Mouse (Mus musculus) C2C12 (cell line): Measurements from ENCODE around the gene Faim2. TPM values are rescaled to one million over a fixed set of nuclear protein-coding genes. Genes with fewer than 3 reads are reported as not detected.

Source experiments
- H3K27me3 ChIP-seq: one replicate; pipeline ENCODE4 v1.6.1; 2011; ENCODE audit not compliant: control insufficient read depth, insufficient read depth, insufficient read length
- H3K36me3 ChIP-seq: one replicate; pipeline ENCODE4 v1.6.1; 2011; ENCODE audit not compliant: control insufficient read depth, insufficient read depth
- H3K4me3 ChIP-seq: one replicate; pipeline ENCODE4 v1.5.1; 2011; ENCODE audit warnings: mild to moderate bottlenecking, control low read depth; ENCODE audit not compliant: poor library complexity, insufficient read depth, severe bottlenecking
- H3K79me2 ChIP-seq: one replicate; pipeline ENCODE4 v1.6.1; 2011; ENCODE audit not compliant: control insufficient read depth, insufficient read depth
- H3K79me3 ChIP-seq: one replicate; pipeline ENCODE4 v1.6.1; 2011; ENCODE audit warnings: low read depth, control low read depth
- H3ac ChIP-seq: one replicate; pipeline ENCODE3; 2011; ENCODE audit warnings: low read depth; ENCODE audit not compliant: control insufficient read depth, insufficient read length
- CEBPB ChIP-seq: IDR thresholded peaks from one replicate; pipeline ENCODE4 v1.6.1; 2011; ENCODE audit warnings: low read depth, mild to moderate bottlenecking, control low read depth, moderate library complexity
- CTCF ChIP-seq: IDR thresholded peaks from one replicate; pipeline ENCODE4 v1.5.1; 2011; ENCODE audit not compliant: control insufficient read depth, insufficient read depth, insufficient read length
- FOSL1 ChIP-seq: IDR thresholded peaks from one replicate; pipeline ENCODE4 v1.8.0; 2011; ENCODE audit warnings: mild to moderate bottlenecking, low read length; ENCODE audit not compliant: poor library complexity, insufficient read depth, severe bottlenecking
- MAX ChIP-seq: IDR thresholded peaks from one replicate; pipeline ENCODE4 v1.6.1; 2011; ENCODE audit warnings: mild to moderate bottlenecking, control low read depth
- MYOD1 ChIP-seq: IDR thresholded peaks from one replicate; pipeline ENCODE4 v1.6.1; 2011; ENCODE audit warnings: low read depth; ENCODE audit not compliant: control insufficient read depth, insufficient read length
- MYOG ChIP-seq: IDR thresholded peaks from one replicate; pipeline ENCODE4 v1.6.1; 2011; ENCODE audit not compliant: control insufficient read depth, insufficient read length; ENCODE audit errors: extremely low read depth
- USF1 ChIP-seq: IDR thresholded peaks from one replicate; pipeline ENCODE4 v1.6.1; 2011; ENCODE audit warnings: low read depth, mild to moderate bottlenecking, control low read depth, moderate library complexity
- polyA plus RNA-seq: library from polyadenylated mRNA; unstranded; fragments of >200 nt; fragmentation: generic; extraction: Trizol; gene quantifications from one replicate; pipeline ENCODE4 v1.2.1, GENCODE M21; 2012; ENCODE audit warnings: missing spikeins

Gene Faim2
- polyA plus RNA-seq, 1 experiment: 0.68 TPM

DNA sequence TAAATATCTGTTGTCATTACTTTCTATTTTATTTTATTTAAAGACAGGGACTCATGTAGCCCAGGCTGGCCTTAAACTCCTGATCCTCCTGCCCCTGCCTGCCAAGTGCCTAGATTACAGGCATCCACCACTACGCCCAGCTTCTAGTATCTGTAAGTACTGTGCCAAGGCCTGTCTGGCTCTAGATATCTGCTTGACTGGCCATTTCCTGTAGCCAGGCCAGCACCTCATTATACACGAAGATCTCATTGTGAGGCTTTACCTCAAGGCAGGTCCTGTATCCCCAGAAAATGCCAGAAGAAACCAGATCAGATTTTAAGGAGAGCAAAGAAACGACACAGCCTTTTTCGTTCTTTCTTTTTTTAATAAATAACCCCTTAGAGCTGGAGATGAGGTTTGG, 58.2 kb downstream of the Faim2 start:
- Histone ChIP-seq H3K4me3 (no peak overlapping the region), H3ac (no peak overlapping the region), H3K27me3 (no peaks in the 10 kb centered on the region), H3K36me3 (peaks cover 36% of the 10 kb centered on the region), H3K79me3 (no peaks in the 10 kb centered on the region), H3K79me2 (peaks cover 24% of the 10 kb centered on the region)
- TF ChIP-seq FOSL1 (no peak), CTCF (no peak), MAX (no peak), MYOG (no peak), CEBPB (no peak), MYOD1 (no peak)

DNA sequence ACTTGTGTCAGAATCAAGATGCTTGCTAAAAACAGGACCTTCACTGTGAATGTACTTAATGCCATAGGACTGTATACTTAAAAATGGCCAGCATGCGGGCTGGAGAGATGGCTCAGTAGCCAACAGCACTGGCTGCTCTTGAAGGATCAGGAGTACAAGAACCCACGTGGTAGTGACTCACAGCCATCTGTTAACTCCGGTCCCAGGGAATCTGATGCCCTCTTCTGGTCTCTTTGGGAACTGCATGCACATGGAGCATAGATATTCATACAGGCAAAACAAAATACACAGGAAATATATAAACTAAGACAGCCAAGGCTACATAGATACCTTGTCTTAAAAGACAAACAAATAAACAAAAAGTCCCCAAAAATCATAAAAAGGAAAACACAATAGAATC, 58.9 kb downstream of the Faim2 start:
- Histone ChIP-seq H3K4me3 (no peak overlapping the region), H3K36me3 (peaks cover 36% of the 10 kb centered on the region), H3K79me3 (no peaks in the 10 kb centered on the region), H3K79me2 (peaks cover 22% of the 10 kb centered on the region), H3K27me3 (no peaks in the 10 kb centered on the region), H3ac (no peak overlapping the region)
- TF ChIP-seq USF1: peak; percentile 90
- TF ChIP-seq MAX: peak; percentile 99
- no peak for TF ChIP-seq CEBPB
- TF ChIP-seq CTCF: peak; percentile 53
- peak; percentile 63 for TF ChIP-seq MYOD1
- peak; percentile 93 for TF ChIP-seq FOSL1
- no peak for TF ChIP-seq MYOG

DNA sequence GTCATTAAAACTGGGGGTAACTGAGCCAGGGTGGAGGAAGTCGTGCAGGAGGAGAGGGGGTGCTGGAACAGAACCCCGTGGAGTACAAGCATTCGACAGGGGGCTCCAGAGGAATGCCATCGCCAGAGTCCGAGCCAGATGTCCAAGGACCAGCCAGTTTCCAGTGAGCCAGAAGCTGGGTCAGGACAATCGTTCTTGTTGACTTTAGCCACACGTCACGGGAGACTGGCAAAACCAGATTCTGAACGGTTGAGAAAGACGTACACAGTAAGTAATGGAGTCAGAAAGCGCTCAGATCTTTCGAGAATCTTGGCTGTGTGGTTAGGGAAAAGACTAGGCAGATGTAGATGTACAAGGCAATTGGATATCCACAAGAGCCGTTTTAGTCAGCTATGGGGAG, 64.8 kb downstream of the Faim2 start:
- H3K4me3 ChIP-seq: no peak overlapping the region
- no peaks in the 10 kb centered on the region for H3K79me3 ChIP-seq
- no peaks in the 10 kb centered on the region for H3K27me3 ChIP-seq
- H3K36me3 ChIP-seq: no peaks in the 10 kb centered on the region
- no peak overlapping the region for H3ac ChIP-seq
- TF ChIP-seq MAX (no peak), MYOG (no peak), CTCF (no peak), USF1 (no peak), CEBPB (no peak), FOSL1 (no peak), MYOD1 (no peak)
- no peaks in the 10 kb centered on the region for H3K79me2 ChIP-seq

DNA sequence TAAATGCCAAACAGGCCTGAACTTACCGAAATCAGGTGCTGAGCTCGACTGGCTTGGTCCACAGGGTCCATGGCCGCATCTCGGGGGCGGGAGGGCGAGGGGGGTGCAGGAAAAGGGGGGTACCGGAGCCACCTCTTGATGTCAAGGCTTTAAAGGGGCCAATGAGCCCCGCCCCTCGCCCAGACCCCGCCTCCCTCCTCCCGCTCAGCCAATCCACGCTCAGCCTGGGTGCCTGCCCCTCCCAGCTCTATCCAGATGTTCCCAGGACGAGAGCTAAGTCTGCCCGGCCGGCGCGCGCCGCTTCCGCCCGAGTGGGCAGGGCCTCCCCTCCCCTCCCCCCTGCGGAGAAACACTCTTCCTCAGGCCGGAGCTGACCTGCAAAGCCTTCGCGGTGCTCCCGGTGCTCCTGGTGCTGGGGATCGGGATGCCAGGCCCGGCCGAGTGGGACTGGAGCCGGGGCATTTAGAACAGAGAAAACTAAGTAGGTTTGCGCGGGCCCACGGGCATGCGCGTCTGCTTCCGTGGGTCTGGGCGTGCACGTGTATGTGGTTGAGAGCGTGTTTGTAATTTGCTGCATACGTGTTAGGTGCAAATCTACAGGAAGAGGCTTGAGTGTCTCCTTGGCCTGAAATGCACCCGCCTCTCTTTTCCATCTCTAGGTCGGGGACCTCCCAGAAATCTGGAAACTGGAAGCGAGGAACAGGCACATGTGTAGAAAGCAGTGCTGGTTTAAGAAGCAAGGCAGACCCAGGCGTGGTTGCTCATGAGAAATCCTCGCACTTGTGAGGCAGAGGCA, 70.2 kb downstream of the Faim2 start, which contains the start of gene Nckap5l:
TSS of gene Nckap5l (minus strand) at position 143 of the 796 bp plus-strand sequence.
- TF ChIP-seq CEBPB (no peak), FOSL1 (no peak), MYOG (no peak), USF1 (no peak), CTCF (no peak), MYOD1 (no peak), MAX (no peak)
- peaks cover 46% of the 10 kb centered on the region for H3K79me2 ChIP-seq
- peak within 1 kb of the TSS; percentile 83 for H3ac ChIP-seq
- H3K4me3 ChIP-seq: peak within 1 kb of the TSS; percentile 91
- peaks cover 14% of the 10 kb centered on the region for H3K79me3 ChIP-seq
- no peaks in the 10 kb centered on the region for H3K27me3 ChIP-seq
- H3K36me3 ChIP-seq: peaks cover 13% of the 10 kb centered on the region

DNA sequence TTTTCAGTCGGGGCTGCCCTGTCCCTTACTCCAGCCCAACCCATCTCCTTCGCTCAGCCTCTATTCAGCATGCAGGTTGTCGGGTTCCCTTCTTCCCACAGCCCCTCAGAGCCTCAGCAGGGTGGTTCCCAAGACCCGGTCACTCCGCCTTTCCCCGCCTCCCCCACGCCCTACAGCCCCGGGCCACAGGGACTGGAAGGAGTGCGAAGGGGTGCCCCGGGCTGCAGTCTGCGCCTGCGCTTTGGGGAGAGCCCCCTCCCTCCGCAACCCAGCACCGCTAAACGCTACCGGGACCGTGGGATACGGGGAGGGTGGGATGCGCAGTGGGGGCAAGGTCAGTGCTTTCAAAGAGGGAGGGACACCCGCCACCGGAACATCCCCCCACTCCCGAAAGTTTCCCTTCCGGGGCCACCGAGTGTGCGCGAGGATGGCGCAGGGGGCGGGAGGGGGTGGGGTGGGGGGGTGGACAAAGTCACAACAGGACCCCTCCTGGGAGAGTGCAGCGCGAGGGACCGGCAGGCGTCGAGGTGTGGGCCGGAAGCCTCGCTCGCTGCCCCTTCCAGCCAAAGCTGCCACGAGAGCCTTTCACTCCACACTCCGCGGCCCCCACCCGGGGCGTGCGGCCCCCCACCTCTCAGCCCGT, 70.9 kb downstream of the Faim2 start:
- no peaks in the 10 kb centered on the region for H3K27me3 ChIP-seq
- peaks cover 14% of the 10 kb centered on the region for H3K79me3 ChIP-seq
- H3K4me3 ChIP-seq: peak overlapping the region; percentile 91
- no peak for TF ChIP-seq CEBPB
- TF ChIP-seq MAX: no peak
- no peak for TF ChIP-seq FOSL1
- peaks cover 53% of the 10 kb centered on the region for H3K79me2 ChIP-seq
- peak overlapping the region; percentile 83 for H3ac ChIP-seq
- peaks cover 13% of the 10 kb centered on the region for H3K36me3 ChIP-seq

DNA sequence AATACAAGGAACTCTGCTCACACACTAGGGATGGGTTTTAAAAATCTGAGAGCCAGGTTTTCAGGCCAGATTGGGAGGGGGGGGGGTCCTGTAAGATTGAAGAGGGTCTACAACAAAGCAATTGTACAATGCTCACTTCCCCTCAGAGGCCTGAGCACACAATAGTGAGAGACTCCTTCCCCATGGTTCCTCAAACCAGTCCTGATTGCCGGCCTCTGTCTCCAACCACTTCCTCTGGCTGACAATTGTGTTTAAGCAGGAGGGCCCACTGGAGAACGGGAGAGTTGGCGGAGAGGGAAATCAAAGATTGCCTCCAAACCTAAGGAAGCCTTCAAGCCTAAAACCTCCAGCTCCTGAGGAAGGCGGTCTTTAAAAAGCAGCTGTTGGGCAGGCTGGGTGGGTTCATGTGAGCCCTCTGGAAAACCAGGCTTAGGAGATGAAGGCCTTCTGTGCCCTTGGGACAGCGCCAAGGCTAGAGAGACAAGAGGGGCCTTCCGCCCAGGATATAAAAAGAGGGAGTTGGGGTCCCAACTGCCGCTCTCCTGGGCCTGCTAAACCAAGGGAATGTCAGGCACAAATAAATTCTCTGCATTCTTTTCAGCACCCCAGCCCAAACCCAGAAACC, 71.5 kb downstream of the Faim2 start:
- H3K79me3 ChIP-seq: peaks cover 14% of the 10 kb centered on the region
- H3K36me3 ChIP-seq: peaks cover 13% of the 10 kb centered on the region
- H3K4me3 ChIP-seq: peak overlapping the region; percentile 91
- no peaks in the 10 kb centered on the region for H3K27me3 ChIP-seq
- H3K79me2 ChIP-seq: peaks cover 60% of the 10 kb centered on the region
- TF ChIP-seq USF1: no peak
- no peak for TF ChIP-seq CEBPB
- TF ChIP-seq MAX: no peak
- TF ChIP-seq MYOG: no peak
- no peak for TF ChIP-seq CTCF
- no peak for TF ChIP-seq MYOD1
- no peak for TF ChIP-seq FOSL1
- H3ac ChIP-seq: peak overlapping the region; percentile 83
